Mouse (Mus musculus) CH12.LX (cell line): ENCODE data around the gene Arfgap1. TPM values are rescaled to one million over a fixed set of nuclear protein-coding genes. Genes with fewer than 3 reads are reported as not detected.

Experiments
- DNase-seq: peaks from one replicate; pipeline ENCODE4 v3.0.0-alpha.2; 2013; ENCODE audit errors: extremely low read depth
- H3K27ac ChIP-seq: 2 replicates; pipeline ENCODE4 v1.5.1; 2012; ENCODE audit warnings: low read depth, mild to moderate bottlenecking, control low read depth, moderate library complexity; ENCODE audit not compliant: insufficient read depth
- H3K27me3 ChIP-seq: replicated peaks from 2 replicates; pipeline ENCODE3; 2012; ENCODE audit warnings: inconsistent platforms
- H3K36me3 ChIP-seq, 2 experiments: replicated peaks in 1 of 2; 2 replicates each; pipeline versions ENCODE3 to v1.6.1; 2012; ENCODE audit warnings: inconsistent platforms in 1 of 2, low read length in 1 of 2, mild to moderate bottlenecking in 1 of 2, mixed read lengths in 1 of 2, moderate library complexity in 1 of 2; ENCODE audit not compliant: control insufficient read depth in 1 of 2, insufficient read depth in 1 of 2
- H3K4me1 ChIP-seq, 2 experiments: 2 replicates each; pipeline ENCODE4 v1.6.1; 2012; ENCODE audit warnings: inconsistent platforms in 1 of 2, moderate library complexity in 1 of 2; ENCODE audit not compliant: insufficient read depth in 2 of 2, control insufficient read depth in 1 of 2
- H3K4me2 ChIP-seq: 2 replicates; pipeline ENCODE4 v1.6.1; 2012; ENCODE audit warnings: low read depth, mild to moderate bottlenecking, control low read depth; ENCODE audit not compliant: poor library complexity, insufficient read depth, severe bottlenecking
- H3K4me3 ChIP-seq, 3 experiments: fragments of 150-350 bp in 1 of 3; sonication (generic) in 1 of 3; replicated peaks in 1 of 3; 2 replicates each; pipeline versions ENCODE3 to v1.5.1; 2011 to 2012; ENCODE audit warnings: low read depth in 2 of 3, low read length in 2 of 3, mild to moderate bottlenecking in 2 of 3, moderate library complexity in 2 of 3, control low read depth in 1 of 3, improper control_type of control experiment in 1 of 3, inconsistent platforms in 1 of 3, mixed read lengths in 1 of 3; ENCODE audit not compliant: poor library complexity in 1 of 3
- H3K79me2 ChIP-seq: replicated peaks from 2 replicates; pipeline ENCODE4 v1.6.1; 2012; ENCODE audit warnings: mild to moderate bottlenecking, moderate library complexity; ENCODE audit not compliant: control insufficient read depth, poor library complexity, insufficient read depth, severe bottlenecking; ENCODE audit errors: extremely low read depth
- H3K9ac ChIP-seq: 2 replicates; pipeline ENCODE4 v1.6.1; 2012; ENCODE audit warnings: low read depth, mild to moderate bottlenecking, control low read depth, moderate library complexity; ENCODE audit not compliant: insufficient read depth
- H3K9me3 ChIP-seq: replicated peaks from 2 replicates; pipeline ENCODE3; 2012; ENCODE audit warnings: low read length, inconsistent platforms, mixed read lengths
- CHD1 ChIP-seq: IDR thresholded peaks from 2 replicates; pipeline ENCODE4 v1.6.1; 2012; ENCODE audit warnings: low read depth, low read length, improper control_type of control experiment, inconsistent platforms
- CTCF ChIP-seq, 2 experiments: IDR thresholded peaks in 1 of 2; conservative IDR thresholded peaks in 1 of 2; 2 replicates each; pipeline ENCODE4 v1.5.1; 2011 to 2012; ENCODE audit warnings: low read depth in 2 of 2, low read length in 2 of 2, improper control_type of control experiment in 1 of 2, inconsistent platforms in 1 of 2, mild to moderate bottlenecking in 1 of 2, moderate library complexity in 1 of 2
- ELF1 ChIP-seq: IDR thresholded peaks from 2 replicates; pipeline ENCODE4 v1.6.1; 2014; ENCODE audit warnings: low read depth, mild to moderate bottlenecking, inconsistent platforms, low read length, improper control_type of control experiment
- EP300 ChIP-seq: IDR thresholded peaks from 2 replicates; pipeline ENCODE4 v1.6.1; 2011; ENCODE audit warnings: low read length, improper control_type of control experiment
- ETS1 ChIP-seq: conservative IDR thresholded peaks from 2 replicates; pipeline ENCODE4 v1.6.1; 2012; ENCODE audit warnings: low read depth, mild to moderate bottlenecking, inconsistent platforms, low read length, improper control_type of control experiment, moderate library complexity
- HCFC1 ChIP-seq: IDR thresholded peaks from 2 replicates; pipeline ENCODE4 v1.6.1; 2012; ENCODE audit warnings: low read depth, mild to moderate bottlenecking, inconsistent platforms, low read length, improper control_type of control experiment
- KAT2A ChIP-seq: IDR thresholded peaks from 2 replicates; pipeline ENCODE4 v1.6.1; 2012; ENCODE audit warnings: low read length, improper control_type of control experiment, inconsistent platforms; ENCODE audit not compliant: insufficient replicate concordance
- MAX ChIP-seq: IDR thresholded peaks from 2 replicates; pipeline ENCODE4 v1.6.1; 2011; ENCODE audit warnings: low read length, improper control_type of control experiment
- MAZ ChIP-seq: IDR thresholded peaks from 2 replicates; pipeline ENCODE4 v1.6.1; 2012; ENCODE audit warnings: low read depth, mild to moderate bottlenecking, inconsistent platforms, low read length, improper control_type of control experiment, moderate library complexity
- MYC ChIP-seq: IDR thresholded peaks from 2 replicates; pipeline ENCODE4 v1.6.1; 2011; ENCODE audit warnings: low read depth, mild to moderate bottlenecking, improper control_type of control experiment, low read length
- NRF1 ChIP-seq: IDR thresholded peaks from 2 replicates; pipeline ENCODE4 v1.6.1; 2014; ENCODE audit warnings: low read depth, mild to moderate bottlenecking, inconsistent platforms, low read length, improper control_type of control experiment, moderate library complexity
- PAX5 ChIP-seq: IDR thresholded peaks from 2 replicates; pipeline ENCODE4 v1.6.1; 2012; ENCODE audit warnings: low read length, inconsistent platforms, mixed read lengths
- POLR2A ChIP-seq: IDR thresholded peaks from 2 replicates; pipeline ENCODE4 v1.6.1; 2011; ENCODE audit warnings: low read depth, mild to moderate bottlenecking, improper control_type of control experiment, low read length
- POLR2AphosphoS2 ChIP-seq: IDR thresholded peaks from 2 replicates; pipeline ENCODE4 v1.6.1; 2011; ENCODE audit warnings: low read depth, low read length, improper control_type of control experiment
- RAD21 ChIP-seq: IDR thresholded peaks from 2 replicates; pipeline ENCODE4 v1.6.1; 2011; ENCODE audit warnings: low read depth, mild to moderate bottlenecking, low read length, improper control_type of control experiment, moderate library complexity
- TBP ChIP-seq: conservative IDR thresholded peaks from 2 replicates; pipeline ENCODE4 v1.6.1; 2011; ENCODE audit warnings: low read depth, low read length, improper control_type of control experiment
- TCF12 ChIP-seq: IDR thresholded peaks from 2 replicates; pipeline ENCODE4 v1.6.1; 2014; ENCODE audit warnings: low read depth, mild to moderate bottlenecking, inconsistent platforms, low read length, improper control_type of control experiment
- UBTF ChIP-seq: IDR thresholded peaks from 2 replicates; pipeline ENCODE4 v1.6.1; 2012; ENCODE audit warnings: low read depth, mild to moderate bottlenecking, inconsistent platforms, low read length, improper control_type of control experiment, moderate library complexity
- USF1 ChIP-seq: IDR thresholded peaks from 2 replicates; pipeline ENCODE4 v1.6.1; 2014; ENCODE audit warnings: low read depth, mild to moderate bottlenecking, inconsistent platforms, low read length, improper control_type of control experiment
- ZKSCAN1 ChIP-seq: IDR thresholded peaks from 2 replicates; pipeline ENCODE4 v1.6.1; 2012; ENCODE audit warnings: low read depth, inconsistent platforms, low read length, improper control_type of control experiment, borderline replicate concordance
- ZMIZ1 ChIP-seq: IDR thresholded peaks from 2 replicates; pipeline ENCODE4 v1.6.1; 2012; ENCODE audit warnings: low read depth, mild to moderate bottlenecking, inconsistent platforms, low read length, improper control_type of control experiment
- ZNF384 ChIP-seq: IDR thresholded peaks from 2 replicates; pipeline ENCODE4 v1.6.1; 2012; ENCODE audit warnings: low read depth, low read length, improper control_type of control experiment, inconsistent platforms
- dilution Hi-C: fragments of 300-500 bp; cut with MboI; formaldehyde crosslinking; loops from 2 replicates; pipeline ENCODE4 v1.14.3; 2020; ENCODE audit warnings: low sequenced_read_pairs; ENCODE audit not compliant: extremely low pct_unique_long_range_greater_than_20kb, extremely low pct_ligation_motif_present
- in situ Hi-C: fragments of 300-500 bp; cut with MboI; formaldehyde crosslinking; loops from 3 replicates; pipeline ENCODE4 v1.14.3; 2019; ENCODE audit warnings: low sequenced_read_pairs, low pct_ligation_motif_present, low pct_unique_long_range_greater_than_20kb, mixed read lengths
- polyA plus RNA-seq: library from polyadenylated mRNA; unstranded; fragments of >175 nt; gene quantifications from 2 replicates; pipeline ENCODE4 v1.2.1, GENCODE M21; 2012; ENCODE audit warnings: low read depth; ENCODE audit not compliant: insufficient read length
- total RNA-seq, 2 experiments: library from RNA; depleted of rRNA; stranded (reverse); fragments of 300-350 nt in 1 of 2; fragments of >200 nt in 1 of 2; gene quantifications; 2 replicates each; pipeline ENCODE4 v1.2.3; 2012 to 2014

Gene Arfgap1
- total and polyA plus RNA-seq, 3 experiments, result 21.3 to 37.5 (median 32.4) TPM

DNA sequence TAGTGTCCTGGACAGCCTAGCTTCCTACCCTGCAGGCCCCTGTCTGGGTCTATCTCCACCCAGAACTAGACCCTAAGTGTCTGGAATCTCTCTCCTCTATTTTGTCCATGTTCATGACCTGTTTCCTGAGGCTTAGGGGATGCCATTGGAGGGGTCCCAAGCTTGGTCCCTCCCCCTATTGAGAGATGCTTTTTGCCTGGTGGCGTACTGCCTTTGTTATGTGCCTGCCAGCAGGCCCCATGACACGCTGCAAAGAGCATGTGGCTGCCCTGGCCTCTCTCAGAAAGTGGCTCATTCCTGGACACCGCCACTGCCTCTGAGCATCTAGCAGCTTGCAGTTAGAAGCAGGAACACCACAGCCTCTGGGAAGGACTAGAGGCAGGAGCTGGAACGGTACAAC is 38.3 kb upstream of the Arfgap1 start, which contains the start of gene Birc7:
TSS of gene Birc7 (plus strand) at position 301 of the 400 bp plus-strand sequence.
- no peak for TF ChIP-seq ETS1
- TF ChIP-seq MYC, result no peak
- TF ChIP-seq PAX5, result no peak
- no peak for TF ChIP-seq CHD1
- no peak for TF ChIP-seq KAT2A
- no peak for TF ChIP-seq HCFC1
- TF ChIP-seq ZMIZ1, result no peak
- no peak for TF ChIP-seq CTCF (conservative IDR thresholded peaks at IDR 0.05 in 1 of 2, IDR thresholded peaks at IDR 0.05 in 1 of 2; ENCODE audit: low read depth in 2 of 2, low read length in 2 of 2)
- no peak for TF ChIP-seq USF1
- TF ChIP-seq UBTF, result no peak
- no peak for TF ChIP-seq RAD21
- no peak for TF ChIP-seq NRF1
- TF ChIP-seq ZKSCAN1, result no peak
- TF ChIP-seq EP300, result no peak
- no peak for TF ChIP-seq POLR2A
- dilution Hi-C loops (no loop called here), in situ Hi-C loops (no loop called here)
- Histone ChIP-seq H3K4me3 (no peak within 1 kb of the TSS), H3K4me1 (peaks cover 2 to 5% of the 10 kb centered on the region in 2 experiments; a peak in 1 of 4 replicates), H3K4me2 (no peak within 1 kb of the TSS), H3K36me3 (no peaks in the 10 kb centered on the region), H3K27me3 (peaks cover 84% of the 10 kb centered on the region), H3K9ac (no peak within 1 kb of the TSS), H3K79me2 (no peaks in the 10 kb centered on the region), H3K27ac (no peak within 1 kb of the TSS), H3K9me3 (no peaks in the 10 kb centered on the region)
- DNase-seq, result no peak

DNA sequence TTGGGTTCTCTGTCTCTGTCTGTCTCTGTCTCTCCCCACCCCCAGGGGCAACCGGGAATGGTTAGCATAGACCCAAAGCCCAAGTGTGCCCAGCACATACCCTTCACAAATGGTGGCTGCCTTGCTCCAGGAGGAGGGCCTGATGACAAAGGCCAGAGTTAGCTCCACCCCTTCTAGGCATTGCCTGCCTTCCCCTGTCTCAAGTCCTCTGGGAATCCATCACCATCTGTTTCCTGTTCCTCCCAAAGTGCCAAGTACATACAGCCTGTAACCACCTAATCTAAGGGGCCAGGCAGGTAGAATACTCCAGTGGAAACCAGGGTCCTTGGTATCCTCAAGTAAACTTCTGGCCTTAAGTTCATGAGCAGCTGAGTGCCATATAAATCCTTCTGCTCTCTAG is 34.6 kb upstream of the Arfgap1 start:
- peaks cover 2 to 5% of the 10 kb centered on the region in 2 experiments; a peak in 1 of 4 replicates for H3K4me1 ChIP-seq
- no peak for TF ChIP-seq ELF1
- no peak for TF ChIP-seq MAX
- TF ChIP-seq USF1, result no peak
- TF ChIP-seq ZNF384, result no peak
- no peak for TF ChIP-seq TBP
- TF ChIP-seq POLR2A, result no peak
- no peak for TF ChIP-seq TCF12
- TF ChIP-seq ZMIZ1, result no peak
- no peak for TF ChIP-seq RAD21
- TF ChIP-seq MAZ, result no peak
- TF ChIP-seq POLR2AphosphoS2, result no peak
- dilution Hi-C loops (no loop called here), in situ Hi-C loops (loop anchor here (5.0 kb wide), 1 partner anchor 35 kb away; the partner anchor contains the start of gene Arfgap1)
- H3K36me3 ChIP-seq, result no peaks in the 10 kb centered on the region
- no peaks in the 10 kb centered on the region for H3K9me3 ChIP-seq
- H3K79me2 ChIP-seq, result no peaks in the 10 kb centered on the region
- H3K4me2 ChIP-seq, result no peak overlapping the region
- H3K27me3 ChIP-seq, result peaks cover 95% of the 10 kb centered on the region
- no peak overlapping the region for H3K4me3 ChIP-seq
- no peak overlapping the region for H3K9ac ChIP-seq
- H3K27ac ChIP-seq, result no peak overlapping the region
- DNase-seq, result no peak
